Mouse (Mus musculus) stomach, postnatal 0 days (tissue): ENCODE measurements around the gene Ppp2r5e.

Experiments used
- CTCF ChIP-seq: IDR thresholded peaks from 2 replicates; pipeline ENCODE4 v1.5.1; 2016; ENCODE audit warnings: antibody characterized with exemption, low read depth, mild to moderate bottlenecking, moderate library complexity
- EP300 ChIP-seq: optimal IDR thresholded peaks from 2 replicates; pipeline ENCODE3; 2016; ENCODE audit warnings: antibody characterized with exemption

DNA sequence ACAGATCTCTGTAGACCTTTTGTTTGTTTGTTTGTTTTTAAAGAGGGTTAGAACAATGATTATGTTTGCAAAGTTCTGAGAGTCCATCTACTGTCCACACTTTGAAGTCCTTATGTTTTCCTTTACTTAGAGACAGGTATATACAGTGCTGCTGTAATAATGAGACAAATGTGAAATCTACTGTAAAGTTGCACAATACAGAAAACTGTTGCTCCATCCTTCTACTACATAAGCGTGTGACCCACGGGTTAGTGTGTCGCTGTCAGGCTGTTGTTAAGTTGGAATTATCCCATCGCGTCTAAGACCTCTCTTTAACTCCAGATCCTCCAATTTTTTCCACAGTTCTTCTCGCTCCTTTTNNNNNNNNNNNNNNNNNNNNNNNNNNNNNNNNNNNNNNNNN lies 142.6 kb downstream of the Ppp2r5e start:
- no peak for TF ChIP-seq CTCF
- TF ChIP-seq EP300 = no peak
